Mouse (Mus musculus): Measurements from ENCODE around the gene Hsf5. TPM values are rescaled to one million over a fixed set of nuclear protein-coding genes. Genes with fewer than 3 reads are reported as not detected.

Gene Hsf5
- polyA plus RNA-seq, 1 experiment = not detected

- no peak overlapping the region for H3K27ac ChIP-seq (replicated peaks; ENCODE audit: low read depth, low read length)
- H3K4me1 ChIP-seq (ENCODE audit: control insufficient read depth, insufficient read depth, insufficient read length, low read length) = no peaks in the 10 kb centered on the region
Observed at GRCm38 (mm10) chr11:87680786-87681185, 63.8 kb downstream of the Hsf5 start.

GRCm38 (mm10) chr11:87682096-87682495, 65.1 kb downstream of the Hsf5 start:
- Histone ChIP-seq H3K4me3 (ENCODE audit: insufficient read depth, low read depth, low read length) (no peak overlapping the region), H3K27ac (replicated peaks; ENCODE audit: low read depth, low read length) (no peak overlapping the region), H3K4me1 (ENCODE audit: control insufficient read depth, insufficient read depth, insufficient read length, low read length) (no peaks in the 10 kb centered on the region)

More at GRCm38 (mm10) chr11:87680786-87681185, 63.8 kb downstream of the Hsf5 start:
- no peak overlapping the region for H3K4me3 ChIP-seq (ENCODE audit: insufficient read depth, low read depth, low read length)

GRCm38 (mm10) chr11:87682838-87683571, 66.0 kb downstream of the Hsf5 start:
- no peak overlapping the region for H3K4me3 ChIP-seq (ENCODE audit: insufficient read depth, low read depth, low read length)
- H3K27ac ChIP-seq (replicated peaks; ENCODE audit: low read depth, low read length) = no peak overlapping the region
- H3K4me1 ChIP-seq (ENCODE audit: control insufficient read depth, insufficient read depth, insufficient read length, low read length) = no peaks in the 10 kb centered on the region

- Histone ChIP-seq H3K27ac (replicated peaks; ENCODE audit: low read depth, low read length) (no peak overlapping the region), H3K4me3 (ENCODE audit: insufficient read depth, low read depth, low read length) (no peak overlapping the region), H3K4me1 (ENCODE audit: control insufficient read depth, insufficient read depth, insufficient read length, low read length) (no peaks in the 10 kb centered on the region)
Observed at GRCm38 (mm10) chr11:87686407-87686806, 69.4 kb downstream of the Hsf5 start.

GRCm38 (mm10) chr11:87687246-87688225, 70.6 kb downstream of the Hsf5 start:
- no peaks in the 10 kb centered on the region for H3K4me1 ChIP-seq (ENCODE audit: control insufficient read depth, insufficient read depth, insufficient read length, low read length)
- H3K4me3 ChIP-seq (ENCODE audit: insufficient read depth, low read depth, low read length) = no peak overlapping the region
- no peak overlapping the region for H3K27ac ChIP-seq (replicated peaks; ENCODE audit: low read depth, low read length)

- H3K4me3 ChIP-seq (ENCODE audit: insufficient read depth, low read depth, low read length) = no peak overlapping the region
- no peaks in the 10 kb centered on the region for H3K4me1 ChIP-seq (ENCODE audit: control insufficient read depth, insufficient read depth, insufficient read length, low read length)
- no peak overlapping the region for H3K27ac ChIP-seq (replicated peaks; ENCODE audit: low read depth, low read length)
Observed at GRCm38 (mm10) chr11:87688478-87689203, 71.7 kb downstream of the Hsf5 start.

GRCm38 (mm10) chr11:87689402-87689808, 72.4 kb downstream of the Hsf5 start:
- Histone ChIP-seq H3K4me3 (ENCODE audit: insufficient read depth, low read depth, low read length) (no peak overlapping the region), H3K4me1 (ENCODE audit: control insufficient read depth, insufficient read depth, insufficient read length, low read length) (no peaks in the 10 kb centered on the region), H3K27ac (replicated peaks; ENCODE audit: low read depth, low read length) (no peak overlapping the region)

GRCm38 (mm10) chr11:87690054-87690740, 73.2 kb downstream of the Hsf5 start:
- Histone ChIP-seq H3K4me1 (ENCODE audit: control insufficient read depth, insufficient read depth, insufficient read length, low read length) (no peaks in the 10 kb centered on the region), H3K27ac (replicated peaks; ENCODE audit: low read depth, low read length) (no peak overlapping the region), H3K4me3 (ENCODE audit: insufficient read depth, low read depth, low read length) (no peak overlapping the region)

GRCm38 (mm10) chr11:87697131-87697682, 80.2 kb downstream of the Hsf5 start:
- Histone ChIP-seq H3K4me3 (ENCODE audit: insufficient read depth, low read depth, low read length) (no peak overlapping the region), H3K27ac (replicated peaks; ENCODE audit: low read depth, low read length) (no peak overlapping the region), H3K4me1 (ENCODE audit: control insufficient read depth, insufficient read depth, insufficient read length, low read length) (no peaks in the 10 kb centered on the region)

- no peaks in the 10 kb centered on the region for H3K4me1 ChIP-seq (ENCODE audit: control insufficient read depth, insufficient read depth, insufficient read length, low read length)
- H3K27ac ChIP-seq (replicated peaks; ENCODE audit: low read depth, low read length) = no peak overlapping the region
- H3K4me3 ChIP-seq (ENCODE audit: insufficient read depth, low read depth, low read length) = no peak overlapping the region
Observed at GRCm38 (mm10) chr11:87698126-87698525, 81.2 kb downstream of the Hsf5 start.

- Histone ChIP-seq H3K4me1 (ENCODE audit: control insufficient read depth, insufficient read depth, insufficient read length, low read length) (no peaks in the 10 kb centered on the region), H3K4me3 (ENCODE audit: insufficient read depth, low read depth, low read length) (no peak overlapping the region), H3K27ac (replicated peaks; ENCODE audit: low read depth, low read length) (no peak overlapping the region)
Observed at GRCm38 (mm10) chr11:87701108-87701507, 84.1 kb downstream of the Hsf5 start.

- H3K4me1 ChIP-seq (ENCODE audit: control insufficient read depth, insufficient read depth, insufficient read length, low read length) = no peaks in the 10 kb centered on the region
- H3K4me3 ChIP-seq (ENCODE audit: insufficient read depth, low read depth, low read length) = no peak overlapping the region
- H3K27ac ChIP-seq (replicated peaks; ENCODE audit: low read depth, low read length) = no peak overlapping the region
Observed at GRCm38 (mm10) chr11:87701877-87702620, 85.1 kb downstream of the Hsf5 start.

GRCm38 (mm10) chr11:87703654-87704053, 86.7 kb downstream of the Hsf5 start:
- no peak overlapping the region for H3K4me3 ChIP-seq (ENCODE audit: insufficient read depth, low read depth, low read length)
- H3K4me1 ChIP-seq (ENCODE audit: control insufficient read depth, insufficient read depth, insufficient read length, low read length) = no peaks in the 10 kb centered on the region
- no peak overlapping the region for H3K27ac ChIP-seq (replicated peaks; ENCODE audit: low read depth, low read length)

- H3K4me3 ChIP-seq (ENCODE audit: insufficient read depth, low read depth, low read length) = no peak overlapping the region
- no peak overlapping the region for H3K27ac ChIP-seq (replicated peaks; ENCODE audit: low read depth, low read length)
- H3K4me1 ChIP-seq (ENCODE audit: control insufficient read depth, insufficient read depth, insufficient read length, low read length) = no peaks in the 10 kb centered on the region
Observed at GRCm38 (mm10) chr11:87704289-87704688, 87.3 kb downstream of the Hsf5 start.

Data from brown adipose tissue, adult 24 weeks (tissue).